Mouse (Mus musculus): ENCODE results near the gene Ankrd44.

DNA sequence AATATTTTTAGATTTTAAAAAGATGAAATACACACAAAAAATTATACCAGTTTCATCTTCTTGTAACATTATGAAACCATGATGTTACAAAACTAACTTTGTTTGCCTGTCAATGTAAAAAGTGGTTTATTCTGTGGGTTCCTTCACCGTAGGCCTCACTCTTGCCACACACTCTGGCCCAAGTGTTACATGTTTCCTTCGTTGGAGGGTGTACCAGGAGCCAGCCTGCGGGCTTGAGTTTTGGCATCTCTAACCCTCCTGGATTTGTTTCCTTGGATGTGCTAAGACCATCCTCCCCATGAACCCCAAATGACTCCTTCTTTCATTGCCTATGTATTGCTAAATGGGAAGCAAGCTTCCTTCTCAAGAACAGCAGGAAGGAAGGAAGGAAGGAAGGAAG is 230.8 kb downstream of the Ankrd44 start:
- TF ChIP-seq POLR2A (IDR thresholded peaks at IDR 0.05; ENCODE audit: insufficient read length, low read depth): no peak
- no peak for TF ChIP-seq TCF12 (IDR thresholded peaks at IDR 0.05; ENCODE audit: insufficient read depth, poor library complexity, severe bottlenecking)
- no peak for TF ChIP-seq E2F4 (IDR thresholded peaks at IDR 0.05; ENCODE audit: insufficient read depth)
- TF ChIP-seq SRF (IDR thresholded peaks at IDR 0.05; ENCODE audit: control insufficient read depth, insufficient read length, low read depth): no peak
- TF ChIP-seq MYOD1 (IDR thresholded peaks at IDR 0.05; ENCODE audit: control insufficient read depth in 1 of 3, insufficient read length in 2 of 3, low read depth in 2 of 3): no peak
- TF ChIP-seq TCF3 (IDR thresholded peaks at IDR 0.05; ENCODE audit: insufficient read length, low read depth): no peak
- no peak for TF ChIP-seq USF1 (IDR thresholded peaks at IDR 0.05; ENCODE audit: low read depth)

All from myocyte (in vitro differentiated cells).